Mouse (Mus musculus) left cerebral cortex, adult 2 months (tissue): Measurements from ENCODE around the gene Wwox. TPM values are rescaled to one million over a fixed set of nuclear protein-coding genes. Genes with fewer than 3 reads are reported as not detected.

Source experiments
- DNase-seq, 2 experiments: peaks; one replicate each; pipeline ENCODE4 v3.0.0; 2021 to 2022; ENCODE audit warnings: low spot score in 2 of 2, mixed read lengths in 1 of 2; ENCODE audit errors: extremely low spot score in 1 of 2
- H3K27ac ChIP-seq: fragments of 200-600 bp; 2 replicates; pipeline ENCODE4 v1.8.1; 2022
- H3K4me3 ChIP-seq: fragments of 200-600 bp; 2 replicates; pipeline ENCODE4 v1.8.1; 2022
- CTCF ChIP-seq: fragments of 200-600 bp; IDR thresholded peaks from 2 replicates; pipeline ENCODE4 v1.8.1; 2022; ENCODE audit warnings: antibody characterized with exemption, mild to moderate bottlenecking, moderate library complexity
- intact Hi-C: fragments of 180-260 bp; cut with DNase I; formaldehyde crosslinking; loops from one replicate; pipeline ENCODE4 v1.15.1; 2025
- total RNA-seq, 2 experiments: library from RNA; stranded (reverse); gene quantifications; 2 replicates each; pipeline ENCODE4 v1.2.3; 2021

Gene Wwox
- total RNA-seq, 2 experiments from 2014 or later, result 16.7 to 17.6 TPM

DNA sequence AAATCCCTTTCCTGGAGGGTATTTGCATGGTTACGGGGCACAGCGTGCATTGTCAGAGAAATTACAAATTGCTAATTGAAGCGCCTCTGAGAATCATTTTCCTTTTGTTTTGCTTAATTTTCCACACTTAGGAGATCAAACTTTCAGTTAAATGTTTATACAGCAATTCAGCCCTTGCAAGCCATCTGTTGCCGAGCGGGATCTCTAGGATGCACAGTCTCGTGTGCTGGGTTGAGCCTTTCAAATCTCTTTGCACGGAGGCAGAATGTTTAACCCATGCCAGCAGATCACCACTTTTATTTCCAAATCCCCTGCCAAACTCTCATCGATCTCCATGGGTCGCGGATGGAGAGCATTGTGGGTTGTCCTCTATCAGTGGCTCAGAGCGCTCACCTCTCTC, 891.2 kb downstream of the Wwox start:
- no peak for TF ChIP-seq CTCF
- intact Hi-C loops, result loop anchor here (2.0 to 10.0 kb wide), 2 partner anchors 172 to 236 kb away; no protein-coding TSS in a partner anchor
- Histone ChIP-seq H3K27ac (no peak overlapping the region), H3K4me3 (no peak overlapping the region)
- DNase-seq, result peak in 1 of 2 experiments; percentile 13

DNA sequence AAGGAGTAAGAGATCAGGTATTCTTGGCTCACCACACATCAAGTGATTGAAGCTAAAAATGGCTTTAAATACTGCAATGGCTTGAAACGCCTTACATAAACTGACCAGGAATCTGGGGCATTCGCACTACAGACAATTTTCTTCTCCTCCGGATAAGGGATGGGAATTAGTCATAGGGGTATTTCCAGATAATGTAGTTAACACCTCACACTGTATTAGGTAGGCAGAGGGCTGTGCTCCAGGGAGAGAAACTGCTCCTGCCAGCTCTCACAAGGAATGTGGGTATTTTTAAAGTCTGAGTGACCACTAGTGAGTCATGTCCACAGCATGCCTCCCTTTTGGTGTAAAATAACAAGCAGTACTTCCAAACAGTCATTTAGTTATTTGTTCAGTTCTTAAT, 894.5 kb downstream of the Wwox start:
- DNase-seq, result no peak
- intact Hi-C loops, result loop anchor here (10.0 kb wide), 1 partner anchor 239 kb away; no protein-coding TSS in a partner anchor
- H3K4me3 ChIP-seq, result no peak overlapping the region
- TF ChIP-seq CTCF, result no peak
- no peak overlapping the region for H3K27ac ChIP-seq

DNA sequence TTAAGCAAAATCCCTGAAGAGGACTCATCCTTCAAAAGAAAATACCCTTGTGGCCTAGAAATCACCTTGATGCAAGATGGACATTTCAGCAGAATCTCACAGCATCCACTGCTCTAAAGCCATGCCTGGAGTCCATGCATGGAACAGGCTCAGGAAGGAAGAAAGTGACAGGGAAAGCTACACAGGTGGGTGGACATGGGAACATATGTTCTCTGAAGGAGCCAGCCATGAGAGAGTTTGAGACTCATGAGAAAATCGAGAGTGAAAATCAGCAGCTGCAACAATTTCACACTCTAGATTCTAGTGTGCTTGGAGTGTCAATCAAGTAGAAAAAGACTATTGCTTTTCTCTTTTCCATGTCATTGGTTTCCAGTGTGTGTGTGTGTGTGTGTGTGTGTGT, 896.9 kb downstream of the Wwox start:
- H3K4me3 ChIP-seq, result no peak overlapping the region
- no peak for TF ChIP-seq CTCF
- H3K27ac ChIP-seq, result no peak overlapping the region
- intact Hi-C loops, result loop anchor here (10.0 kb wide), 1 partner anchor 242 kb away; no protein-coding TSS in a partner anchor
- DNase-seq, result no peak

DNA sequence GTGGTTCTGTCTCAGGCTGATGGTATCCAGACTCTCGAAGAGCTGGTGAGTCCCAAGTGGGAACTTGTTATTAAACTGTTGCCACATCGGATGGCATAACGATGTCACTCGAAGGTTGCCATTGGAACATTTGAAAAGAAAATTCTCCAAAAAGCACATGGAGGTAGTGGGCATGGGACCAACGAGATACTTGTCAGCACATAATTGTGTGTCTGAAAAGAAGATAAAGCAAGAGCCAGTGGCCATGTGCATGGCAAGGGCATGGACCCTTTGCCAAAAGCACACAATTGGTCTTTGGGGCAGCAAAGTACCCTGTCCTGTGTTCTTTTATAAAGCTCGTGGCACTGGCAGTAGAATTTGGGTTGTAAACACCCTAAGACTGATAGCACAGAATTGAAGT, 909.2 kb downstream of the Wwox start:
- no peak for DNase-seq
- intact Hi-C loops, result no loop called here
- TF ChIP-seq CTCF, result no peak
- H3K27ac ChIP-seq, result no peak overlapping the region
- no peak overlapping the region for H3K4me3 ChIP-seq

DNA sequence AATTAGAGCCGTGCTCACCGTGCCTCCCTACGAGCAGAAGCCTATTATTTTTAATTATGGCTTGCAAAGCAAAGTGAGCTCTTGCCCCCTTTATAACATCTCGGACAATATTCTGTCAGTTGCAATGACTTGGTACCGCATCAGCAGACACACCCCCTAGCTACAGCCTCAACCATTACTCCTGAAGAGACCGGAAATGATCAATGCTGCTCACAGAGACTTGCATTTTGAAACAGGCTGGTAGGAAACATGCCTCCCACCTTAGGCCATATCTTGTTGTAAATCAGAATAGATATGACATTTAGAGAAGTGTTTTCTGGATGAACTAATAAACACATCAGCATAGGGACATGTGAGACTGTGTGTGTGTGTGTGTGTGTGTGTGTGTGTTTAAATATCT, 911.3 kb downstream of the Wwox start:
- Histone ChIP-seq H3K27ac (no peak overlapping the region), H3K4me3 (no peak overlapping the region)
- no peak for DNase-seq
- intact Hi-C loops, result no loop called here
- no peak for TF ChIP-seq CTCF

DNA sequence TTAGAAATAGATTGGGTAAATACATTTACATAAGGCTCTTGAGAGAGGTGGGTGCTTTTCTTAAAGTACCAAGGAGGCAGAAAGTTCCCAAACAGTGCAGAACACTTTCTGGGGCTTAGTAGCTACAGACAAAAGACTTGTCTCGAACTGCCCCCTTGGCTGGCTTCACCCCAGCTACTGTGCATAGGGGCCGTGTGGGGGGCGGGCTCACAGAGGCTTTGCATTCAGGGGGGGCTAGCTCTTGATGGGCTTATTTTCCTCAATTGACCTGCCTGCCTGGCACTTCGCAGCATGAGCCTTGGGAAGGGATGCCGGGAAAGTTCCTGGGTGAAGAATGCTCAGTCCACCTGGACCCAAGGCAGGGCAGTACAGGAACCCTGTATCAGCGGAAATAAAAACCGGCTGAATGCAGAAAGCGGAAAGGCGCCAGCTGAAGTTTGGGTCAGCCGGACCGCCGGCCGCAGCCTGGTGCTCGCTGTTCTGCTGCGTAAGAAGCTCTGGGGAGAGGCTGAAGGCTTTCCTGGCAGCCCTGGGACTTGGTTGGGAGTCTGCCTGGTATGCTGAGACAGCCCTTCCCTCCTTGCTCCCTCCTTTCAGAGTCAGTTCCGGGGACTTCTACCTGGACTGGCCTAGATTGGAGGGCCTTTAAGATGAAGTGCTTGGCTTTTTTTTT, 918.3 kb downstream of the Wwox start:
- Histone ChIP-seq H3K4me3 (no peak overlapping the region), H3K27ac (no peak overlapping the region)
- intact Hi-C loops, result no loop called here
- no peak for TF ChIP-seq CTCF
- DNase-seq, result no peak

DNA sequence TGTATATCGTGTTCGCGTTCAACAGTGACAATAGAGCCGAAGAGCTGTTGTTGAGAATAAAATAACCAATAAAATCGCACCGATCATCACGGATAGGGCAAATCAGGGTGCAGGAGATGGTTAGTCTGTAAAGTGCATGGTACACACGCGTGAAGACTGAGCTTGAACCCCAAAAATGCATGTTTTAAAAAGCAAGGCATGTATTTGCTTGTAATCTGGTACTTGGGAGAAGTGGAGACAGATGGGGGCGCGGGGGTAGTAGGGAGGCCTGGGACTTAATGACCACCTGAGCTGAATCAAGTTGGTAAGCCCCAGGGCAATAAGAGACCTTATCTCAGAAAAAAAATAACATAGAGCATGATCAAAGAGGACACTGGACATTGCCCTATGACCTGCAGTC, 919.0 kb downstream of the Wwox start:
- TF ChIP-seq CTCF, result no peak
- Histone ChIP-seq H3K27ac (no peak overlapping the region), H3K4me3 (no peak overlapping the region)
- DNase-seq, result no peak
- intact Hi-C loops, result no loop called here

DNA sequence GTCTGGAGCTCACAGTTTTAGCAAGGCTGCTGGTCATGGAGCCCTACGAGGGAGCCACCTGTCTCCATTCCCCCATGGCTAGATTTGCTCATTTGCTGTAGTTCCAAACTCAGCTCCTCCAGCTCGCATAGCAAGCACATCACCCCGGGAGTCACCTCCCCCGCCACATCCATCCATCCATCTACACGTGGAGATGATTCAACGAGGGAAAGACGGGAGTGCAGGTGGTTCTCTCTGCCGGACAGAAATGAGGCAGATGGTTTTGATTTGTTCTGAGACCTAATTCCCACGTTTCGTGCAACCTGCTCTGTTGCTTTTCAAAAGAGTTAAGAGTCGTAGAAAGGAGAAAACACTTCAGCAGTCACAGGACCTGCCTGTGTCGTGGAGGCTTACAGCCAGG, 920.2 kb downstream of the Wwox start:
- no peak for DNase-seq
- Histone ChIP-seq H3K4me3 (no peak overlapping the region), H3K27ac (no peak overlapping the region)
- TF ChIP-seq CTCF, result no peak
- intact Hi-C loops, result no loop called here

DNA sequence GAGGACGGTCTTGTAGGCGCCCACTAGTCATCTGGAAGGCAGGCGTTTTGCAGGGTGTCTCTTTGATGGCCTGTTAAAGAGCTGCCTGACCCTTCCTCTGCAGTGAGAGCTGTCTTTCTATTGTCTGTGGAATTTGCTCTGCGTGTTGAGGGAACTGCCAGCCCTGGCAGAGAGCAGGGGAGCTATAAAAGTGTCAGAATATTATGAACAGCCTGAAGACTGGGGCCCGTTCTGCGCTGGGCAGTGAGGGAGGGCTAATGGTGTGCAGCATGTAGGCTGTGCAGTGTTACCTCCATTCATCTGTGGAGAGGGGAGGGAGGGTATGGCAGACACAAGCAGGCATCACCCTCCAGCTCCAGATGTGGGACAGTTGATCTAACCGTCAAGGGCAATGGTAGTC, 923.1 kb downstream of the Wwox start:
- DNase-seq, result no peak
- Histone ChIP-seq H3K4me3 (no peak overlapping the region), H3K27ac (no peak overlapping the region)
- intact Hi-C loops, result no loop called here
- TF ChIP-seq CTCF, result no peak

DNA sequence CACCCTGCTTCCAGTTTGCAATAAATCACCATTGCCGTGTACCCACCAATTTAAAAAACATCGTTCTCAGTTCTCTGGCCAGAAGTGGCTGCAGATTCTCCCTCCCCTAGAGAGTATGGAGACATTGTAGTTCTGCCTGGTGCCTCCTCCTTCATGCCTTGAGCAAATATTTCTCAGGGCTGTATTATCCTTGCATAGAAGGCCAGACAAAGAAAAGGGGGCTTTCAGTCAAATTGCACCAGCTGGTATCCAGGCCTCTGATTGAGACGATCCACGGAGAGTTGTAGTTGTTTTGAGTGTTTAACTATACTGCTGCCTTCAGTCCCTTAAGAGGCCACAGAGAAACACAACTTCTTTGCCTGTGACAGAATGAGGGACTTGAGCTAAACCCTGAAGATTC, 935.5 kb downstream of the Wwox start:
- H3K4me3 ChIP-seq, result no peak overlapping the region
- no peak for TF ChIP-seq CTCF
- intact Hi-C loops, result no loop called here
- no peak for DNase-seq
- no peak overlapping the region for H3K27ac ChIP-seq

DNA sequence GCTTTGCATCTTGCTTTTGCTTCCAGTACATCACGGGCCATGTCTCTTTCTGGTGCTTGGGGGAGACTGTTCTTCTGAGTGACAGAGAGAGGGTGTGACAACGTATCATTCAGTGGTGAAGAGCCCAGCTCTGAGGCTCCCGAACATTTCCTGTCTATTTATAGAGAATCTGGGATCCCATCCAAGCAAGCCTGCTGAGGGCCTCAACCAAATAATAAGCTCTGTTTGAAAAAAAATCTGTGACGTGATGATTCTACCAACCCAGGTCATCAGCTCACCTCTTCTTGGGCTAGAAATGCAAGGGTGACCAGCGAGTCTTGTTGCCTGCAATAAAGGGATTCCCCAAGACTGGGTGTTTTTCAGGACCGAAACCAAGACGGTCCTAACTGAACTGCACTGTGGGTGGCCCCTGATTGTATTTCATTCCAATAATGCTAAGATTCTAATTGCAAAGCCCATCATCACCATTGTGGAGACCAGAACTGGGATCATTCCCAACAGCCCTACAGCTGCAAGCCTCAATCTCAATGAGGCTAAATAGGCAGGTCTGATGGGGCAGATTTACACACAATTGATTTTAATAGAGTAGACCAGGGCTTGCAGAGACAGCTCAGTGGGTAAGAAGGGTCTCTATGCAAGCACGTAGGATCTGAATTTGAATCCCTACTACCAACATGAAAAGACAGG, 936.0 kb downstream of the Wwox start:
- TF ChIP-seq CTCF, result no peak
- intact Hi-C loops, result no loop called here
- Histone ChIP-seq H3K4me3 (no peak overlapping the region), H3K27ac (no peak overlapping the region)
- DNase-seq, result peak in 1 of 2 experiments; percentile 13

DNA sequence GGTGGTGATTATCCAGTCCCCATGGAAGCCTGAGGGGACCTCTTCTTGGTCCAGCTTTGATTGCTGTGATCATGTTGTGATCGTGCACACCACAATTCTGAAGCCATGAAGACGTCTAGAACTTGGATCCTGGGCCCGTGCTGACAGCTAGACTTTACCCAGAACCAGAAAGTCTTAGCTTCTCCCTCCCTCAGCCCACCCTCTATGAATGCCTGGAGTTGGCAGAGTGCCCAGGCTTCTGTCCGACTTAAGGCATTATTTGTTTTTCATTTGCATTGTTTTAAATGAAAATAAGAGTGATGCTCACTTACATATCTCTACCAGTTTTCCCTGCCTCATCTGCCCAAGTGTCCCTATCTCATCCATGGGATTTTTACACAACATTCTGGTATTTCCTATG, 937.9 kb downstream of the Wwox start:
- Histone ChIP-seq H3K4me3 (no peak overlapping the region), H3K27ac (no peak overlapping the region)
- intact Hi-C loops, result no loop called here
- DNase-seq, result no peak
- no peak for TF ChIP-seq CTCF

DNA sequence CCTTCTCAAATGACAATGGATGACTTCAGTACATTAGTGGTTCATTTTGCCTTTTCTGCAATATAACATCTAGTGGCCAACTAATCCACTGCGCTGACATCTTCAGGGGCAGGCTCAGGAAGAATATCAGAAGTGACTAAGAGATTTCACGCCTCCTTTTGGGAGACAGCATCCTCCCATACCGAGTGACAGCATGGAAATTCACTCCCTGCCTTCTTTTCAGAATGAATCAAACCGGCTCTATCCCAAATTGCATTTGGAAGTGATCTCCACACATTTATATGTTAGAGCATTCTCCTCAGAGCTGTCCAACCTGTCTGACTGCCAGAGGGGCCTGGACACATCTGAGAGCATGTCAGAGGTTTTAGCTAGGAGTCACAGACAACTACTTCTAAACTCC, 940.6 kb downstream of the Wwox start:
- intact Hi-C loops, result no loop called here
- no peak overlapping the region for H3K4me3 ChIP-seq
- no peak overlapping the region for H3K27ac ChIP-seq
- no peak for DNase-seq
- TF ChIP-seq CTCF, result no peak
